Mouse (Mus musculus): ENCODE measurements around the gene Abhd17c. TPM values are rescaled to one million over a fixed set of nuclear protein-coding genes. Genes with fewer than 3 reads are reported as not detected.

Abhd17c gene
- polyA plus RNA-seq, 1 experiment from 2014 or later, result 3.2 TPM

- no peak for ATAC-seq (ENCODE audit: low read depth)
- H3K9ac ChIP-seq (ENCODE audit: low read depth, low read length), result no peak overlapping the region
- WGBS (ENCODE audit: insufficient replicate concordance), result 71% methylated on average over 11 of the region's 11 CpGs
- no peaks in the 10 kb centered on the region for H3K9me3 ChIP-seq (replicated peaks; ENCODE audit: control insufficient read depth, low read length)
- no peak overlapping the region for H3K27ac ChIP-seq (ENCODE audit: low read length)
- H3K4me3 ChIP-seq (ENCODE audit: low read depth, low read length), result no peak overlapping the region
- no peaks in the 10 kb centered on the region for H3K4me1 ChIP-seq (ENCODE audit: control insufficient read depth, low read depth, low read length)
- H3K36me3 ChIP-seq (ENCODE audit: control insufficient read depth, insufficient read depth), result no peaks in the 10 kb centered on the region
- no peaks in the 10 kb centered on the region for H3K27me3 ChIP-seq (ENCODE audit: control insufficient read depth, insufficient read depth, low read depth, low read length)
- no peak overlapping the region for H3K4me2 ChIP-seq (ENCODE audit: low read depth, low read length)
These were observed 23.2 kb upstream of the Abhd17c start for GRCm38 (mm10) chr7:84174655-84175448.

DNA sequence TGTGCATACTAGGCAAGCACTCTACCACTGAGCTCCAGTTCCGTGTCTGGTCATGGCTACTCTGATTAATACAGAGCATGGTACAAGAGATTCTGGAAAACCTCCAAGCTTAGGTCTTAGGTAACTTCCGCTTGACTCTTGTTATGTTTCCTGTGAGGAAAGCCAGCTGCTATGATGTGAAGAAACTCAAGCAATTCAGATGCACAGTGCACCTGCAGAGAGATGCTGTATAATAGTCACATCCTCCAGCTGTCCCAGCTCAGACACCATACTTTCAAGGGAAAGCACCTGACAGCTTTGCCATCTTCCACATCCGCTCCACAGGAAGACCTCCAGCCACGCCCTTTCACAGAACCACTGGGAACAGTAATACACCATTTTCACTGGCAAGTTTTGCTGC lies 21.7 kb upstream of the Abhd17c start:
- no peak overlapping the region for H3K9ac ChIP-seq (ENCODE audit: low read depth, low read length)
- no peak overlapping the region for H3K4me3 ChIP-seq (ENCODE audit: low read depth, low read length)
- no peak overlapping the region for H3K27ac ChIP-seq (ENCODE audit: low read length)
- H3K27me3 ChIP-seq (ENCODE audit: control insufficient read depth, insufficient read depth, low read depth, low read length), result no peaks in the 10 kb centered on the region
- no peaks in the 10 kb centered on the region for H3K36me3 ChIP-seq (ENCODE audit: control insufficient read depth, insufficient read depth)
- no peak for ATAC-seq (ENCODE audit: low read depth)
- 52% methylated on average over 4 of the region's 4 CpGs for WGBS (ENCODE audit: insufficient replicate concordance)
- no peaks in the 10 kb centered on the region for H3K4me1 ChIP-seq (ENCODE audit: control insufficient read depth, low read depth, low read length)
- H3K4me2 ChIP-seq (ENCODE audit: low read depth, low read length), result no peak overlapping the region
- no peaks in the 10 kb centered on the region for H3K9me3 ChIP-seq (replicated peaks; ENCODE audit: control insufficient read depth, low read length)

- Histone ChIP-seq H3K4me2 (ENCODE audit: low read depth, low read length) (no peak overlapping the region), H3K27me3 (ENCODE audit: control insufficient read depth, insufficient read depth, low read depth, low read length) (no peaks in the 10 kb centered on the region), H3K27ac (ENCODE audit: low read length) (no peak overlapping the region), H3K4me1 (ENCODE audit: control insufficient read depth, low read depth, low read length) (no peaks in the 10 kb centered on the region), H3K9ac (ENCODE audit: low read depth, low read length) (no peak overlapping the region), H3K4me3 (ENCODE audit: low read depth, low read length) (no peak overlapping the region), H3K36me3 (ENCODE audit: control insufficient read depth, insufficient read depth) (no peaks in the 10 kb centered on the region), H3K9me3 (replicated peaks; ENCODE audit: control insufficient read depth, low read length) (no peaks in the 10 kb centered on the region)
- 38% methylated on average over 1 of the region's 1 CpGs for WGBS (ENCODE audit: insufficient replicate concordance)
- ATAC-seq (ENCODE audit: low read depth), result peak; percentile 92
These were observed 19.6 kb upstream of the Abhd17c start for GRCm38 (mm10) chr7:84171177-84171787.

DNA sequence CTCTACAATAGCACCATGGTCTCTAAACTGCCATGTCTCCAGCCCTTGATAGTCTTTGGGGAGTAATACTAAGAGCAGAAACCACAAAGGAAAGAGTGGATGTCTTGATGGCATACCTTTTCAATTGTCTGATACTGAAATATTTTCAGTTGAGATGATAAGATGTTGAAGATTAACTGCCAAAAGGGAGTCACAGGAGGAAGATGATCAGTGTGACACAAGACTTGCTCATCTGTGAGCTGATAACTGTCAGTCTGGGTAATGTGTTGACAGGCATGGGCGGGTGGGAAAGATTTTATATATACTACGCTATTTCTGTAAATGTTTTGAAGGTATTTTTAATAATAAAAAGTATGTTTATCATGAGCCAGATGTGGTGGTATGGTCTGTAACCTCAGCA lies 16.7 kb upstream of the Abhd17c start:
- no peak overlapping the region for H3K4me3 ChIP-seq (ENCODE audit: low read depth, low read length)
- WGBS (ENCODE audit: insufficient replicate concordance), result 55% methylated on average over 2 of the region's 2 CpGs

DNA sequence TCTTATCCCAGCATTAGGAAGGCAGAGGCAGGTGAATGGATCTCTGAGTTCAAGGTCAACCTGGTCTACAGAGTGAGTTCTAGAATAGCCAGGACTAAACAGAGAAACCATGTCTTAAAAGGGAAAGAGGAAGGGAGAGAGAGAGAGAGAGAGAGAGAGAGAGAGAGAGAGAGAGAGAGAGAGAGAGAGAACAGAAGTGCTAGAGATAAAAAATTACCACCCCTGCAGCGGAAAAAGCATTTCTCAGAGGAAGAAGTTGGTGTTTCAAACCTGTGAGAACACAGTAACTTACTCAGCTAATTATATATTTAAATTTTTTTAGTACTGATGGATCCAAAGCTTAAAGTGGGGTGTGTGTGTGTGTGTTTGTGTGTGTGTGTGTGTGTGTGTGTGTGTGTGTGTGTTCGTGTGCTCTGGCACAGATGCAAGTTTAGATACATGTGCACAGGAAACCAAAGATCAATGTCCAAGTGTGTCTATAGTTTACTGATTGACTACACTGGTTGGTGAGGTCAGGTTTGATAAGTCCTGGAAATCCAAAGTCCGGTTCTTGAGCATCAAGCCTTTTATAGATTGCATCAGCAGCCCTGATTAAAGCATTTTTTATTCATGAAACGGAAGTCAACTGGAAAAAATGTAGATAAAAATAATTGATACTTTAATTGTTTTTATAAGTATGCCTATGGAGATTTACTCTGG lies 15.2 kb upstream of the Abhd17c start:
- Histone ChIP-seq H3K36me3 (ENCODE audit: control insufficient read depth, insufficient read depth) (no peaks in the 10 kb centered on the region), H3K9me3 (replicated peaks; ENCODE audit: control insufficient read depth, low read length) (no peaks in the 10 kb centered on the region), H3K27me3 (ENCODE audit: control insufficient read depth, insufficient read depth, low read depth, low read length) (no peaks in the 10 kb centered on the region), H3K4me2 (ENCODE audit: low read depth, low read length) (no peak overlapping the region), H3K4me3 (ENCODE audit: low read depth, low read length) (no peak overlapping the region), H3K9ac (ENCODE audit: low read depth, low read length) (no peak overlapping the region), H3K27ac (ENCODE audit: low read length) (peak overlapping the region; percentile 25; the same call in 1 of the 2 replicates), H3K4me1 (ENCODE audit: control insufficient read depth, low read depth, low read length) (peaks cover 3% of the 10 kb centered on the region)
- WGBS (ENCODE audit: insufficient replicate concordance), result 26% methylated on average over 4 of the region's 4 CpGs
- ATAC-seq (ENCODE audit: low read depth), result peak; percentile 64

More for the DNA sequence above, 16.7 kb upstream of the Abhd17c start:
- no peaks in the 10 kb centered on the region for H3K27me3 ChIP-seq (ENCODE audit: control insufficient read depth, insufficient read depth, low read depth, low read length)
- H3K4me2 ChIP-seq (ENCODE audit: low read depth, low read length), result no peak overlapping the region
- H3K27ac ChIP-seq (ENCODE audit: low read length), result no peak overlapping the region
- H3K4me1 ChIP-seq (ENCODE audit: control insufficient read depth, low read depth, low read length), result peaks cover 3% of the 10 kb centered on the region
- no peak for ATAC-seq (ENCODE audit: low read depth)
- H3K9ac ChIP-seq (ENCODE audit: low read depth, low read length), result no peak overlapping the region
- no peaks in the 10 kb centered on the region for H3K9me3 ChIP-seq (replicated peaks; ENCODE audit: control insufficient read depth, low read length)
- no peaks in the 10 kb centered on the region for H3K36me3 ChIP-seq (ENCODE audit: control insufficient read depth, insufficient read depth)

DNA sequence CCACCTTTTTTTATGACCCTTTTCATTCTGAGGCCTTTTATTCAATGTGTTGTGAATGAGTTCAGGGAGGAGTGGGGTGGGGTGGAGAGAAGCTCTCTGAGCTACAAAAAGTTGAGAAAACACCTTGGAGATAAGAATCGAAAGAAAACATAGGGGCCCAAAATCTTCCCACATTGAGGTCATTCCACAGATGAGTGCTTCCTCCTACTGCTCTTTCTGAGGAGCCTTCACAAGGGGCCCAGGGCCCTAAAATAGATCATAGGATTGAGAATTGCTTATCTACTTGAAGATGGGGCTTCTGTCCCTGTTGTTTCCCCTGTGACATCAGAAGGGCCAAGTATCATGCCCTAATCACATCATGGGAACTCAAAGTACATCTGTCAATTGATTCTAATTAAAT lies 14.3 kb upstream of the Abhd17c start:
- Histone ChIP-seq H3K9me3 (replicated peaks; ENCODE audit: control insufficient read depth, low read length) (no peaks in the 10 kb centered on the region), H3K27ac (ENCODE audit: low read length) (no peak overlapping the region), H3K4me1 (ENCODE audit: control insufficient read depth, low read depth, low read length) (peaks cover 3% of the 10 kb centered on the region), H3K9ac (ENCODE audit: low read depth, low read length) (no peak overlapping the region), H3K27me3 (ENCODE audit: control insufficient read depth, insufficient read depth, low read depth, low read length) (no peaks in the 10 kb centered on the region), H3K4me3 (ENCODE audit: low read depth, low read length) (no peak overlapping the region), H3K4me2 (ENCODE audit: low read depth, low read length) (no peak overlapping the region), H3K36me3 (ENCODE audit: control insufficient read depth, insufficient read depth) (no peaks in the 10 kb centered on the region)
- WGBS (ENCODE audit: insufficient replicate concordance), result 45% methylated on average over 1 of the region's 1 CpGs
- ATAC-seq (ENCODE audit: low read depth), result no peak

DNA sequence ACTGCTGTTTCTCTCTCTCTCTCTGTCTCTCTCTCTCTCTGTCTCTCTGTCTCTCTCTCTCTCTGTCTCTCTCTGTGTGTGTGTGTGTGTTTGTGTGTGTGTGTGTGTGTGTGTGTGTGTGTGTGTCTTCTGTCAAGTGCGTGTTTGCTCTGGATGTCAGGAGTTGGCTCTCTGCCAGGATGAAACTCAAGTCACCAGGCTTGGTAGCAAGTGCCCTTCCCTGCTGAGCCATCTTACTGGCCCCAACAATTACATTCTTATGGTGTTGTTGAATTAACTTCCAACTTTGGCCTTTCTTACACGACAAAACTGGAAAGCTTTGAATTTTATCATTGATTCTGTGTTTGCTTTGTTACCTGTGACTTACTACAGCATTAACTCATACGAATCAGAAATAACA lies 13.6 kb upstream of the Abhd17c start:
- Histone ChIP-seq H3K4me1 (ENCODE audit: control insufficient read depth, low read depth, low read length) (peaks cover 3% of the 10 kb centered on the region), H3K27ac (ENCODE audit: low read length) (no peak overlapping the region), H3K27me3 (ENCODE audit: control insufficient read depth, insufficient read depth, low read depth, low read length) (no peaks in the 10 kb centered on the region), H3K9ac (ENCODE audit: low read depth, low read length) (no peak overlapping the region), H3K9me3 (replicated peaks; ENCODE audit: control insufficient read depth, low read length) (no peaks in the 10 kb centered on the region), H3K36me3 (ENCODE audit: control insufficient read depth, insufficient read depth) (no peaks in the 10 kb centered on the region), H3K4me3 (ENCODE audit: low read depth, low read length) (no peak overlapping the region), H3K4me2 (ENCODE audit: low read depth, low read length) (no peak overlapping the region)
- ATAC-seq (ENCODE audit: low read depth), result no peak
- 42% methylated on average over 3 of the region's 3 CpGs for WGBS (ENCODE audit: insufficient replicate concordance)

DNA sequence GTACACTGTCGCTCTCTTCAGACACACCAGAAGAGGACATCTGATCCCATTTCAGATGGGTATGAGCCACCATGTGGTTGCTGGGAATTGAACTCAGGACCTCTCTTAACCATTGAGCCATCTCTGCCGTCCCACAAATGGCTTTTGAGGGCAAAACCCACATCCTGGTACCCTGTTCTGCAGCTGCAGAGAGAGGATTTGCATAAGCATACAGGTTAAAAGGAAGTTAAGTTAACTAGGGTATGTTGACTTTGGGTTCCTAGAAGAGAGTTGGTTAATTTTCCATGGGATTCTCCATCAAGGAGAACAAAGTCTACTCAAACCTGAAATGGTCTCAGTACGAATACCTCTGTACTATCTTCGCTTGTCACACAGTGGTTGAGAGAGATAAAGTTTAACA lies 13.2 kb upstream of the Abhd17c start:
- Histone ChIP-seq H3K4me3 (ENCODE audit: low read depth, low read length) (no peak overlapping the region), H3K27me3 (ENCODE audit: control insufficient read depth, insufficient read depth, low read depth, low read length) (no peaks in the 10 kb centered on the region), H3K27ac (ENCODE audit: low read length) (no peak overlapping the region), H3K4me2 (ENCODE audit: low read depth, low read length) (no peak overlapping the region), H3K36me3 (ENCODE audit: control insufficient read depth, insufficient read depth) (no peaks in the 10 kb centered on the region), H3K9me3 (replicated peaks; ENCODE audit: control insufficient read depth, low read length) (no peaks in the 10 kb centered on the region), H3K4me1 (ENCODE audit: control insufficient read depth, low read depth, low read length) (peaks cover 3% of the 10 kb centered on the region), H3K9ac (ENCODE audit: low read depth, low read length) (no peak overlapping the region)
- ATAC-seq (ENCODE audit: low read depth), result no peak
- WGBS (ENCODE audit: insufficient replicate concordance), result 40% methylated on average over 4 of the region's 4 CpGs

GRCm38 (mm10) chr7:84164419-84164818 lies 12.7 kb upstream of the Abhd17c start:
- H3K27me3 ChIP-seq (ENCODE audit: control insufficient read depth, insufficient read depth, low read depth, low read length), result no peaks in the 10 kb centered on the region
- H3K9me3 ChIP-seq (replicated peaks; ENCODE audit: control insufficient read depth, low read length), result no peaks in the 10 kb centered on the region
- no peak for ATAC-seq (ENCODE audit: low read depth)
- WGBS (ENCODE audit: insufficient replicate concordance), result 51% methylated on average over 2 of the region's 2 CpGs
- H3K27ac ChIP-seq (ENCODE audit: low read length), result no peak overlapping the region
- no peak overlapping the region for H3K4me3 ChIP-seq (ENCODE audit: low read depth, low read length)
- H3K36me3 ChIP-seq (ENCODE audit: control insufficient read depth, insufficient read depth), result no peaks in the 10 kb centered on the region
- H3K4me2 ChIP-seq (ENCODE audit: low read depth, low read length), result no peak overlapping the region
- H3K9ac ChIP-seq (ENCODE audit: low read depth, low read length), result no peak overlapping the region
- peaks cover 3% of the 10 kb centered on the region for H3K4me1 ChIP-seq (ENCODE audit: control insufficient read depth, low read depth, low read length)

Measured in liver, embryonic 16.5 days (tissue).